Mouse (Mus musculus) embryonic facial prominence, embryonic 11.5 days (tissue): Measurements from ENCODE around the gene Ankrd2. TPM values are rescaled to one million over a fixed set of nuclear protein-coding genes. Genes with fewer than 3 reads are reported as not detected.

Experiments used
- ATAC-seq: fragments of 200-750 bp; cut with Nextera tagmentation; replicated peaks from 2 replicates; pipeline ENCODE4 v1.8.0; 2017; ENCODE audit warnings: low read depth; ENCODE audit not compliant: insufficient number of reproducible peaks, low FRiP score, low TSS enrichment
- DNase-seq: peaks from one replicate; pipeline ENCODE4 v3.0.0-alpha.2; 2015; ENCODE audit warnings: low spot score
- H3K27ac ChIP-seq: fragments of 300-500 bp; sonication (generic); replicated peaks from 2 replicates; pipeline ENCODE4 v1.5.1; 2014; ENCODE audit warnings: mild to moderate bottlenecking, low read depth, low read length, control low read depth
- H3K27me3 ChIP-seq: fragments of 300-500 bp; sonication (generic); 2 replicates; pipeline ENCODE4 v1.6.1; 2014; ENCODE audit warnings: mild to moderate bottlenecking, low read length, moderate library complexity, mixed read lengths; ENCODE audit not compliant: control insufficient read depth, insufficient read depth
- H3K36me3 ChIP-seq: fragments of 300-500 bp; sonication (generic); replicated peaks from 2 replicates; pipeline ENCODE4 v1.6.1; 2014; ENCODE audit warnings: low read depth, mild to moderate bottlenecking, low read length, moderate library complexity, mixed read lengths; ENCODE audit not compliant: control insufficient read depth, insufficient read depth
- H3K4me1 ChIP-seq: fragments of 300-500 bp; sonication (generic); 2 replicates; pipeline ENCODE4 v1.6.1; 2014; ENCODE audit warnings: low read length, mixed read lengths; ENCODE audit not compliant: control insufficient read depth, insufficient read depth
- H3K4me2 ChIP-seq: fragments of 300-500 bp; sonication (generic); 2 replicates; pipeline ENCODE4 v1.6.1; 2014; ENCODE audit warnings: low read depth, mild to moderate bottlenecking, control low read depth, low read length, moderate library complexity
- H3K4me3 ChIP-seq: fragments of 300-500 bp; sonication (generic); 2 replicates; pipeline ENCODE4 v1.5.1; 2014; ENCODE audit warnings: low read depth, low read length, control low read depth
- H3K9ac ChIP-seq: fragments of 300-500 bp; sonication (generic); replicated peaks from 2 replicates; pipeline ENCODE4 v1.6.1; 2014; ENCODE audit warnings: mild to moderate bottlenecking, control low read depth, low read length
- H3K9me3 ChIP-seq: fragments of 300-500 bp; sonication (generic); replicated peaks from 2 replicates; pipeline ENCODE4 v1.6.1; 2016; ENCODE audit warnings: mild to moderate bottlenecking, low read length, inconsistent platforms, mixed read lengths; ENCODE audit not compliant: control insufficient read depth
- WGBS: fragments of 180-500 bp; shearing (Covaris S2); extraction: QIAGEN DNeasy Blood & Tissue Kit; methylation state at CpG from one replicate; pipeline ENCODE4 v1.1.7; 2014; 5-methylcytosine and 5-hydroxymethylcytosine counted together
- polyA plus RNA-seq: library from polyadenylated mRNA; unstranded; fragments of >200 nt; fragmentation: Nextera tagmentation; extraction: Ambion mirVana; gene quantifications from 2 replicates; pipeline ENCODE4 v1.2.1, GENCODE M21; 2014

The Ankrd2 gene
- polyA plus RNA-seq, 1 experiment from 2014 or later = not detected

GRCm38 (mm10) chr19:41997090-41997489, 38.7 kb upstream of the Ankrd2 start:
- H3K36me3 ChIP-seq = no peaks in the 10 kb centered on the region
- H3K9ac ChIP-seq = no peak overlapping the region
- ATAC-seq (no peak), DNase-seq (no peak)
- H3K4me2 ChIP-seq = no peak overlapping the region
- no peaks in the 10 kb centered on the region for H3K27me3 ChIP-seq
- no peaks in the 10 kb centered on the region for H3K9me3 ChIP-seq
- no peak overlapping the region for H3K4me3 ChIP-seq
- H3K4me1 ChIP-seq = peaks cover 4% of the 10 kb centered on the region; the same call in 1 of the 2 replicates
- WGBS = 83% methylated on average over 10 of the region's 10 CpGs
- H3K27ac ChIP-seq = no peak overlapping the region

- DNase-seq (no peak), ATAC-seq (no peak)
- Histone ChIP-seq H3K36me3 (no peaks in the 10 kb centered on the region), H3K4me2 (no peak overlapping the region), H3K4me3 (no peak overlapping the region), H3K9ac (no peak overlapping the region), H3K4me1 (peaks cover 4% of the 10 kb centered on the region; the same call in 1 of the 2 replicates), H3K27me3 (no peaks in the 10 kb centered on the region), H3K9me3 (no peaks in the 10 kb centered on the region), H3K27ac (no peak overlapping the region)
- WGBS = 91% methylated on average over 9 of the region's 9 CpGs
Observed at GRCm38 (mm10) chr19:41998770-41999548, 36.8 kb upstream of the Ankrd2 start.

- 87% methylated on average over 4 of the region's 4 CpGs for WGBS
- Histone ChIP-seq H3K27ac (no peak overlapping the region; the same call in 1 of the 2 replicates), H3K4me2 (no peak overlapping the region), H3K4me1 (peaks cover 4% of the 10 kb centered on the region; the same call in 1 of the 2 replicates), H3K27me3 (no peaks in the 10 kb centered on the region), H3K36me3 (no peaks in the 10 kb centered on the region), H3K9ac (no peak overlapping the region), H3K4me3 (no peak overlapping the region), H3K9me3 (no peaks in the 10 kb centered on the region)
- ATAC-seq (no peak), DNase-seq (no peak)
Observed at GRCm38 (mm10) chr19:41999688-42000283, 36.0 kb upstream of the Ankrd2 start.

- no peaks in the 10 kb centered on the region for H3K36me3 ChIP-seq
- peaks cover 4% of the 10 kb centered on the region; the same call in 1 of the 2 replicates for H3K4me1 ChIP-seq
- H3K4me3 ChIP-seq = no peak overlapping the region
- H3K4me2 ChIP-seq = no peak overlapping the region
- H3K27ac ChIP-seq = peak overlapping the region; percentile 21; the same call in 1 of the 2 replicates
- DNase-seq = peak; percentile 58
- WGBS = 33% methylated on average over 4 of the region's 4 CpGs
- no peak for ATAC-seq
- H3K27me3 ChIP-seq = no peaks in the 10 kb centered on the region
- H3K9me3 ChIP-seq = no peaks in the 10 kb centered on the region
- H3K9ac ChIP-seq = no peak overlapping the region
Observed at GRCm38 (mm10) chr19:42000446-42000958, 35.3 kb upstream of the Ankrd2 start.

GRCm38 (mm10) chr19:42001253-42001980, 34.4 kb upstream of the Ankrd2 start:
- H3K9me3 ChIP-seq = no peaks in the 10 kb centered on the region
- WGBS = 90% methylated on average over 12 of the region's 12 CpGs
- no peaks in the 10 kb centered on the region; the same call in 1 of the 2 replicates for H3K4me1 ChIP-seq
- H3K27ac ChIP-seq = no peak overlapping the region
- no peaks in the 10 kb centered on the region for H3K36me3 ChIP-seq
- no peak overlapping the region for H3K9ac ChIP-seq
- DNase-seq (no peak), ATAC-seq (no peak)
- H3K4me3 ChIP-seq = no peak overlapping the region
- H3K27me3 ChIP-seq = no peaks in the 10 kb centered on the region
- H3K4me2 ChIP-seq = no peak overlapping the region

GRCm38 (mm10) chr19:42004258-42004657, 31.5 kb upstream of the Ankrd2 start:
- no peak overlapping the region for H3K27ac ChIP-seq
- H3K36me3 ChIP-seq = no peaks in the 10 kb centered on the region
- no peak overlapping the region for H3K4me3 ChIP-seq
- no peaks in the 10 kb centered on the region for H3K27me3 ChIP-seq
- no peaks in the 10 kb centered on the region for H3K9me3 ChIP-seq
- no peak overlapping the region for H3K4me2 ChIP-seq
- DNase-seq (no peak), ATAC-seq (no peak)
- H3K4me1 ChIP-seq = no peaks in the 10 kb centered on the region; the same call in 1 of the 2 replicates
- whole genome bisulfite sequencing = 78% methylated on average over 6 of the region's 6 CpGs
- H3K9ac ChIP-seq = no peak overlapping the region

- H3K4me3 ChIP-seq = no peak overlapping the region
- ATAC-seq = no peak
- no peak overlapping the region for H3K27ac ChIP-seq
Observed at GRCm38 (mm10) chr19:42005616-42006015, 30.2 kb upstream of the Ankrd2 start.

More at GRCm38 (mm10) chr19:42005616-42006015, 30.2 kb upstream of the Ankrd2 start:
- Histone ChIP-seq H3K36me3 (no peaks in the 10 kb centered on the region), H3K4me1 (peaks cover 2% of the 10 kb centered on the region; the same call in 1 of the 2 replicates), H3K27me3 (no peaks in the 10 kb centered on the region), H3K9ac (no peak overlapping the region), H3K4me2 (no peak overlapping the region), H3K9me3 (no peaks in the 10 kb centered on the region)
- no peak for DNase-seq
- WGBS = 75% methylated on average over 3 of the region's 3 CpGs
